Mouse (Mus musculus): Measurements from ENCODE around the gene Pde6h. TPM values are rescaled to one million over a fixed set of nuclear protein-coding genes. Genes with fewer than 3 reads are reported as not detected.

Pde6h gene
- polyA plus RNA-seq, 1 experiment from 2014 or later = not detected

GRCm38 (mm10) chr6:136952930-136953329 lies 29.3 kb downstream of the Pde6h start:
- Histone ChIP-seq H3K9me3 (ENCODE audit: control insufficient read depth, low read length) (no peaks in the 10 kb centered on the region), H3K4me2 (ENCODE audit: low read depth, low read length, severe bottlenecking) (no peak overlapping the region), H3K36me3 (ENCODE audit: control insufficient read depth, insufficient read depth, low read length) (no peaks in the 10 kb centered on the region), H3K4me3 (ENCODE audit: low read depth, low read length) (no peak overlapping the region), H3K27ac (ENCODE audit: low read depth, low read length) (no peak overlapping the region), H3K4me1 (replicated peaks; ENCODE audit: control insufficient read depth, insufficient read depth, low read length) (no peaks in the 10 kb centered on the region), H3K9ac (ENCODE audit: low read length) (no peak overlapping the region), H3K27me3 (ENCODE audit: control insufficient read depth, insufficient read depth, low read length) (no peaks in the 10 kb centered on the region)
- 92% methylated on average over 9 of the region's 9 CpGs for WGBS
- no peak for ATAC-seq (replicated peaks; ENCODE audit: low FRiP score)
- DNase-seq (ENCODE audit: low spot score) = no peak

GRCm38 (mm10) chr6:136954192-136954591 lies 30.6 kb downstream of the Pde6h start:
- no peak overlapping the region for H3K9ac ChIP-seq (ENCODE audit: low read length)
- no peaks in the 10 kb centered on the region for H3K27me3 ChIP-seq (ENCODE audit: control insufficient read depth, insufficient read depth, low read length)
- WGBS = 90% methylated on average over 6 of the region's 6 CpGs

GRCm38 (mm10) chr6:136954715-136955114 lies 31.1 kb downstream of the Pde6h start:
- Histone ChIP-seq H3K4me1 (replicated peaks; ENCODE audit: control insufficient read depth, insufficient read depth, low read length) (no peaks in the 10 kb centered on the region), H3K27ac (ENCODE audit: low read depth, low read length) (no peak overlapping the region), H3K4me3 (ENCODE audit: low read depth, low read length) (no peak overlapping the region), H3K27me3 (ENCODE audit: control insufficient read depth, insufficient read depth, low read length) (no peaks in the 10 kb centered on the region), H3K36me3 (ENCODE audit: control insufficient read depth, insufficient read depth, low read length) (no peaks in the 10 kb centered on the region), H3K4me2 (ENCODE audit: low read depth, low read length, severe bottlenecking) (no peak overlapping the region), H3K9ac (ENCODE audit: low read length) (no peak overlapping the region), H3K9me3 (ENCODE audit: control insufficient read depth, low read length) (no peaks in the 10 kb centered on the region)
- 86% methylated on average over 8 of the region's 8 CpGs for WGBS
- DNase-seq (ENCODE audit: low spot score) (no peak), ATAC-seq (replicated peaks; ENCODE audit: low FRiP score) (no peak)

More at GRCm38 (mm10) chr6:136954192-136954591, 30.6 kb downstream of the Pde6h start:
- H3K4me3 ChIP-seq (ENCODE audit: low read depth, low read length) = no peak overlapping the region
- H3K9me3 ChIP-seq (ENCODE audit: control insufficient read depth, low read length) = no peaks in the 10 kb centered on the region
- H3K36me3 ChIP-seq (ENCODE audit: control insufficient read depth, insufficient read depth, low read length) = no peaks in the 10 kb centered on the region
- ATAC-seq (replicated peaks; ENCODE audit: low FRiP score) (no peak), DNase-seq (ENCODE audit: low spot score) (no peak)
- no peak overlapping the region for H3K4me2 ChIP-seq (ENCODE audit: low read depth, low read length, severe bottlenecking)
- H3K4me1 ChIP-seq (replicated peaks; ENCODE audit: control insufficient read depth, insufficient read depth, low read length) = no peaks in the 10 kb centered on the region
- H3K27ac ChIP-seq (ENCODE audit: low read depth, low read length) = no peak overlapping the region

GRCm38 (mm10) chr6:136955240-136955639 lies 31.6 kb downstream of the Pde6h start:
- Histone ChIP-seq H3K9me3 (ENCODE audit: control insufficient read depth, low read length) (no peaks in the 10 kb centered on the region), H3K27ac (ENCODE audit: low read depth, low read length) (no peak overlapping the region), H3K4me2 (ENCODE audit: low read depth, low read length, severe bottlenecking) (no peak overlapping the region), H3K27me3 (ENCODE audit: control insufficient read depth, insufficient read depth, low read length) (no peaks in the 10 kb centered on the region), H3K4me1 (replicated peaks; ENCODE audit: control insufficient read depth, insufficient read depth, low read length) (no peaks in the 10 kb centered on the region), H3K4me3 (ENCODE audit: low read depth, low read length) (no peak overlapping the region), H3K9ac (ENCODE audit: low read length) (no peak overlapping the region), H3K36me3 (ENCODE audit: control insufficient read depth, insufficient read depth, low read length) (no peaks in the 10 kb centered on the region)
- ATAC-seq (replicated peaks; ENCODE audit: low FRiP score) = no peak
- DNase-seq (ENCODE audit: low spot score) = no peak
- WGBS = 85% methylated on average over 3 of the region's 3 CpGs

GRCm38 (mm10) chr6:136957062-136957461 lies 33.4 kb downstream of the Pde6h start:
- no peaks in the 10 kb centered on the region for H3K27me3 ChIP-seq (ENCODE audit: control insufficient read depth, insufficient read depth, low read length)
- ATAC-seq (replicated peaks; ENCODE audit: low FRiP score) (no peak), DNase-seq (ENCODE audit: low spot score) (no peak)
- no peaks in the 10 kb centered on the region for H3K36me3 ChIP-seq (ENCODE audit: control insufficient read depth, insufficient read depth, low read length)
- H3K4me3 ChIP-seq (ENCODE audit: low read depth, low read length) = no peak overlapping the region
- H3K9ac ChIP-seq (ENCODE audit: low read length) = no peak overlapping the region
- WGBS = 76% methylated on average over 7 of the region's 7 CpGs
- H3K4me1 ChIP-seq (replicated peaks; ENCODE audit: control insufficient read depth, insufficient read depth, low read length) = no peaks in the 10 kb centered on the region
- H3K4me2 ChIP-seq (ENCODE audit: low read depth, low read length, severe bottlenecking) = no peak overlapping the region
- no peaks in the 10 kb centered on the region for H3K9me3 ChIP-seq (ENCODE audit: control insufficient read depth, low read length)
- no peak overlapping the region for H3K27ac ChIP-seq (ENCODE audit: low read depth, low read length)

GRCm38 (mm10) chr6:136959131-136959530 lies 35.5 kb downstream of the Pde6h start:
- no peak overlapping the region for H3K4me3 ChIP-seq (ENCODE audit: low read depth, low read length)
- no peaks in the 10 kb centered on the region for H3K27me3 ChIP-seq (ENCODE audit: control insufficient read depth, insufficient read depth, low read length)
- 67% methylated on average over 11 of the region's 11 CpGs for WGBS
- H3K9me3 ChIP-seq (ENCODE audit: control insufficient read depth, low read length) = no peaks in the 10 kb centered on the region
- no peak overlapping the region for H3K27ac ChIP-seq (ENCODE audit: low read depth, low read length)
- no peaks in the 10 kb centered on the region for H3K36me3 ChIP-seq (ENCODE audit: control insufficient read depth, insufficient read depth, low read length)
- no peak overlapping the region for H3K4me2 ChIP-seq (ENCODE audit: low read depth, low read length, severe bottlenecking)
- H3K9ac ChIP-seq (ENCODE audit: low read length) = no peak overlapping the region
- H3K4me1 ChIP-seq (replicated peaks; ENCODE audit: control insufficient read depth, insufficient read depth, low read length) = no peaks in the 10 kb centered on the region
- ATAC-seq (replicated peaks; ENCODE audit: low FRiP score) (no peak), DNase-seq (ENCODE audit: low spot score) (peak; percentile 38)

GRCm38 (mm10) chr6:136962957-136963356 lies 39.3 kb downstream of the Pde6h start:
- Histone ChIP-seq H3K36me3 (ENCODE audit: control insufficient read depth, insufficient read depth, low read length) (no peaks in the 10 kb centered on the region), H3K9ac (ENCODE audit: low read length) (no peak overlapping the region), H3K9me3 (ENCODE audit: control insufficient read depth, low read length) (no peaks in the 10 kb centered on the region), H3K4me1 (replicated peaks; ENCODE audit: control insufficient read depth, insufficient read depth, low read length) (no peaks in the 10 kb centered on the region), H3K4me3 (ENCODE audit: low read depth, low read length) (no peak overlapping the region), H3K27me3 (ENCODE audit: control insufficient read depth, insufficient read depth, low read length) (no peaks in the 10 kb centered on the region), H3K27ac (ENCODE audit: low read depth, low read length) (no peak overlapping the region), H3K4me2 (ENCODE audit: low read depth, low read length, severe bottlenecking) (no peak overlapping the region)
- WGBS = 84% methylated on average over 11 of the region's 11 CpGs
- no peak for DNase-seq (ENCODE audit: low spot score)
- no peak for ATAC-seq (replicated peaks; ENCODE audit: low FRiP score)

- H3K27ac ChIP-seq (ENCODE audit: low read depth, low read length) = no peak overlapping the region
- no peaks in the 10 kb centered on the region for H3K4me1 ChIP-seq (replicated peaks; ENCODE audit: control insufficient read depth, insufficient read depth, low read length)
- H3K36me3 ChIP-seq (ENCODE audit: control insufficient read depth, insufficient read depth, low read length) = no peaks in the 10 kb centered on the region
- H3K27me3 ChIP-seq (ENCODE audit: control insufficient read depth, insufficient read depth, low read length) = no peaks in the 10 kb centered on the region
- DNase-seq (ENCODE audit: low spot score) (no peak), ATAC-seq (replicated peaks; ENCODE audit: low FRiP score) (no peak)
- H3K9ac ChIP-seq (ENCODE audit: low read length) = no peak overlapping the region
- no peak overlapping the region for H3K4me2 ChIP-seq (ENCODE audit: low read depth, low read length, severe bottlenecking)
- WGBS = 67% methylated on average over 13 of the region's 13 CpGs
- H3K4me3 ChIP-seq (ENCODE audit: low read depth, low read length) = no peak overlapping the region
- H3K9me3 ChIP-seq (ENCODE audit: control insufficient read depth, low read length) = no peaks in the 10 kb centered on the region
Measured at GRCm38 (mm10) chr6:136964609-136965510, 41.2 kb downstream of the Pde6h start.

- Histone ChIP-seq H3K4me1 (replicated peaks; ENCODE audit: control insufficient read depth, insufficient read depth, low read length) (no peaks in the 10 kb centered on the region), H3K27me3 (ENCODE audit: control insufficient read depth, insufficient read depth, low read length) (no peaks in the 10 kb centered on the region), H3K4me3 (ENCODE audit: low read depth, low read length) (no peak overlapping the region), H3K9ac (ENCODE audit: low read length) (no peak overlapping the region), H3K36me3 (ENCODE audit: control insufficient read depth, insufficient read depth, low read length) (no peaks in the 10 kb centered on the region), H3K27ac (ENCODE audit: low read depth, low read length) (no peak overlapping the region), H3K9me3 (ENCODE audit: control insufficient read depth, low read length) (no peaks in the 10 kb centered on the region), H3K4me2 (ENCODE audit: low read depth, low read length, severe bottlenecking) (no peak overlapping the region)
- DNase-seq (ENCODE audit: low spot score) (no peak), ATAC-seq (replicated peaks; ENCODE audit: low FRiP score) (no peak)
- 86% methylated on average over 10 of the region's 10 CpGs for WGBS
Measured at GRCm38 (mm10) chr6:136965912-136966311, 42.3 kb downstream of the Pde6h start.
